Mouse (Mus musculus) bone marrow, adult 2 months (tissue): ENCODE data around the gene Clba1. TPM values are rescaled to one million over a fixed set of nuclear protein-coding genes. Genes with fewer than 3 reads are reported as not detected.
A peak's percentile ranks its signal among the peaks of the same experiment; 100 is the strongest.

Experiments
- H3K27ac ChIP-seq: fragments of 200-500 bp; 2 replicates; pipeline ENCODE4 v1.5.1; 2012; ENCODE audit warnings: low read depth, mild to moderate bottlenecking, control low read depth, inconsistent platforms, low read length; ENCODE audit not compliant: control insufficient read depth, poor library complexity, insufficient read depth
- H3K4me1 ChIP-seq: fragments of 200-500 bp; 2 replicates; pipeline ENCODE4 v1.6.1; 2011; ENCODE audit warnings: low read length; ENCODE audit not compliant: control insufficient read depth, insufficient read depth
- H3K4me3 ChIP-seq: fragments of 200-500 bp; replicated peaks from 2 replicates; pipeline ENCODE3; 2011; ENCODE audit warnings: mild to moderate bottlenecking, low read depth, low read length, control low read depth; ENCODE audit not compliant: control insufficient read depth
- CTCF ChIP-seq: fragments of 200-500 bp; IDR thresholded peaks from 2 replicates; pipeline ENCODE4 v1.5.1; 2011; ENCODE audit warnings: low read length, control low read depth; ENCODE audit not compliant: control insufficient read depth, insufficient read depth
- POLR2A ChIP-seq: fragments of 200-500 bp; IDR thresholded peaks from 2 replicates; pipeline ENCODE4 v1.6.1; 2011; ENCODE audit warnings: low read depth, mild to moderate bottlenecking, control low read depth, low read length, borderline replicate concordance; ENCODE audit not compliant: control insufficient read depth
- WGBS: fragments of 180-500 bp; shearing (Covaris S2); methylation state at CpG from one replicate; pipeline ENCODE4 v1.1.7; 2018; 5-methylcytosine and 5-hydroxymethylcytosine counted together
- polyA plus RNA-seq: library from polyadenylated mRNA; stranded (reverse); fragments of >200 nt; gene quantifications from 2 replicates; pipeline ENCODE4 v1.2.4, GENCODE M21; 2011; ENCODE audit warnings: low replicate concordance; ENCODE audit not compliant: missing spikeins, insufficient read depth, insufficient read length

The Clba1 gene
- polyA plus RNA-seq, 1 experiment, result 1.9 TPM

GRCm38 (mm10) chr12:112819057-112819662, 10.4 kb downstream of the Clba1 start:
- 93% methylated on average over 8 of the region's 8 CpGs for WGBS
- H3K27ac ChIP-seq, result no peak overlapping the region
- no peak overlapping the region for H3K4me3 ChIP-seq
- TF ChIP-seq CTCF, result no peak
- no peak for TF ChIP-seq POLR2A
- peaks cover 5% of the 10 kb centered on the region for H3K4me1 ChIP-seq

- WGBS, result 91% methylated on average over 12 of the region's 12 CpGs
- H3K27ac ChIP-seq, result no peak overlapping the region
- no peak overlapping the region for H3K4me3 ChIP-seq
- H3K4me1 ChIP-seq, result peaks cover 5% of the 10 kb centered on the region
- TF ChIP-seq POLR2A (no peak), CTCF (no peak)
These were observed 11.8 kb downstream of the Clba1 start for GRCm38 (mm10) chr12:112820401-112820999.

GRCm38 (mm10) chr12:112821216-112821615, 12.5 kb downstream of the Clba1 start:
- H3K27ac ChIP-seq, result no peak overlapping the region
- H3K4me3 ChIP-seq, result no peak overlapping the region
- TF ChIP-seq CTCF (no peak), POLR2A (no peak)
- WGBS, result 48% methylated on average over 1 of the region's 1 CpGs
- H3K4me1 ChIP-seq, result peaks cover 5% of the 10 kb centered on the region

- 57% methylated on average over 4 of the region's 4 CpGs for WGBS
- no peak overlapping the region for H3K4me3 ChIP-seq
- no peak for TF ChIP-seq CTCF
- peaks cover 5% of the 10 kb centered on the region for H3K4me1 ChIP-seq
- H3K27ac ChIP-seq, result peak overlapping the region; percentile 56; the same call in 1 of the 2 replicates
These were observed 13.2 kb downstream of the Clba1 start for GRCm38 (mm10) chr12:112821974-112822373.

- no peak overlapping the region for H3K4me3 ChIP-seq
- peaks cover 7% of the 10 kb centered on the region for H3K4me1 ChIP-seq
- no peak for TF ChIP-seq CTCF
- no peak for TF ChIP-seq POLR2A
- H3K27ac ChIP-seq, result no peak overlapping the region
- 76% methylated on average over 2 of the region's 2 CpGs for WGBS
These were observed 13.9 kb downstream of the Clba1 start for GRCm38 (mm10) chr12:112822676-112823075.

- Histone ChIP-seq H3K27ac (peak overlapping the region; percentile 36; the same call in 1 of the 2 replicates), H3K4me3 (no peak overlapping the region), H3K4me1 (peaks cover 7% of the 10 kb centered on the region)
- TF ChIP-seq CTCF (no peak), POLR2A (no peak)
- 8% methylated on average over 4 of the region's 4 CpGs for WGBS
These were observed 14.5 kb downstream of the Clba1 start for GRCm38 (mm10) chr12:112823221-112823620.

- H3K4me3 ChIP-seq, result no peak overlapping the region
- TF ChIP-seq POLR2A (no peak), CTCF (no peak)
- 71% methylated on average over 5 of the region's 5 CpGs for WGBS
- H3K4me1 ChIP-seq, result peaks cover 10% of the 10 kb centered on the region
- no peak overlapping the region for H3K27ac ChIP-seq
These were observed 17.2 kb downstream of the Clba1 start for GRCm38 (mm10) chr12:112825901-112826300.

- WGBS, result 1% methylated on average over 38 of the region's 51 CpGs
- Histone ChIP-seq H3K4me1 (peaks cover 7% of the 10 kb centered on the region), H3K27ac (peak overlapping the region; percentile 98), H3K4me3 (peak overlapping the region; percentile 99)
- TF ChIP-seq CTCF, result no peak
- no peak for TF ChIP-seq POLR2A
These were observed 19.9 kb downstream of the Clba1 start for GRCm38 (mm10) chr12:112828501-112829243.
